Mouse (Mus musculus) kidney, embryonic 15.5 days (tissue): Measurements from ENCODE around the gene Sdf2. TPM values are rescaled to one million over a fixed set of nuclear protein-coding genes. Genes with fewer than 3 reads are reported as not detected.

ENCODE experiments used
- ATAC-seq: fragments of 200-750 bp; cut with Nextera tagmentation; replicated peaks from 2 replicates; pipeline ENCODE4 v1.8.0; 2017; ENCODE audit warnings: moderate TSS enrichment; ENCODE audit not compliant: low FRiP score
- H3K27ac ChIP-seq: fragments of 300-500 bp; sonication (generic); 2 replicates; pipeline ENCODE4 v1.5.1; 2015; ENCODE audit warnings: mild to moderate bottlenecking, inconsistent platforms
- H3K27me3 ChIP-seq: fragments of 300-500 bp; sonication (generic); 2 replicates; pipeline ENCODE4 v1.6.1; 2015; ENCODE audit warnings: inconsistent platforms
- H3K36me3 ChIP-seq: fragments of 300-500 bp; sonication (generic); 2 replicates; pipeline ENCODE4 v1.6.1; 2015; ENCODE audit warnings: inconsistent platforms
- H3K4me1 ChIP-seq: fragments of 300-500 bp; sonication (generic); 2 replicates; pipeline ENCODE4 v1.6.1; 2015; ENCODE audit warnings: inconsistent platforms
- H3K4me2 ChIP-seq: fragments of 300-500 bp; sonication (generic); 2 replicates; pipeline ENCODE4 v1.6.1; 2015; ENCODE audit warnings: moderate library complexity, mild to moderate bottlenecking, inconsistent platforms
- H3K4me3 ChIP-seq: fragments of 300-500 bp; sonication (generic); replicated peaks from 2 replicates; pipeline ENCODE4 v1.5.1; 2015; ENCODE audit warnings: mild to moderate bottlenecking, inconsistent platforms
- H3K9ac ChIP-seq: fragments of 300-500 bp; sonication (generic); 2 replicates; pipeline ENCODE4 v1.6.1; 2015; ENCODE audit warnings: mild to moderate bottlenecking, inconsistent platforms
- H3K9me3 ChIP-seq: fragments of 300-500 bp; sonication (generic); replicated peaks from 2 replicates; pipeline ENCODE4 v1.6.1; 2016; ENCODE audit warnings: inconsistent platforms
- WGBS: fragments of 180-500 bp; shearing (Covaris S2); methylation state at CpG from one replicate; pipeline ENCODE4 v1.1.7; 2015; ENCODE audit warnings: mixed read lengths; 5-methylcytosine and 5-hydroxymethylcytosine counted together
- polyA plus RNA-seq: library from polyadenylated mRNA; unstranded; fragments of >200 nt; fragmentation: Nextera tagmentation; extraction: Ambion mirVana; gene quantifications from 2 replicates; pipeline ENCODE4 v1.2.1, GENCODE M21; 2015

Sdf2 gene
- polyA plus RNA-seq, 1 experiment from 2014 or later = 78.6 TPM

GRCm38 (mm10) chr11:78231518-78231917 lies 14.0 kb upstream of the Sdf2 start:
- Histone ChIP-seq H3K27me3 (no peaks in the 10 kb centered on the region), H3K4me3 (no peak overlapping the region), H3K36me3 (peaks cover 93% of the 10 kb centered on the region), H3K9me3 (no peaks in the 10 kb centered on the region), H3K9ac (no peak overlapping the region), H3K27ac (no peak overlapping the region), H3K4me1 (no peaks in the 10 kb centered on the region), H3K4me2 (no peak overlapping the region)
- no peak for ATAC-seq
- 92% methylated on average over 6 of the region's 6 CpGs for WGBS

DNA sequence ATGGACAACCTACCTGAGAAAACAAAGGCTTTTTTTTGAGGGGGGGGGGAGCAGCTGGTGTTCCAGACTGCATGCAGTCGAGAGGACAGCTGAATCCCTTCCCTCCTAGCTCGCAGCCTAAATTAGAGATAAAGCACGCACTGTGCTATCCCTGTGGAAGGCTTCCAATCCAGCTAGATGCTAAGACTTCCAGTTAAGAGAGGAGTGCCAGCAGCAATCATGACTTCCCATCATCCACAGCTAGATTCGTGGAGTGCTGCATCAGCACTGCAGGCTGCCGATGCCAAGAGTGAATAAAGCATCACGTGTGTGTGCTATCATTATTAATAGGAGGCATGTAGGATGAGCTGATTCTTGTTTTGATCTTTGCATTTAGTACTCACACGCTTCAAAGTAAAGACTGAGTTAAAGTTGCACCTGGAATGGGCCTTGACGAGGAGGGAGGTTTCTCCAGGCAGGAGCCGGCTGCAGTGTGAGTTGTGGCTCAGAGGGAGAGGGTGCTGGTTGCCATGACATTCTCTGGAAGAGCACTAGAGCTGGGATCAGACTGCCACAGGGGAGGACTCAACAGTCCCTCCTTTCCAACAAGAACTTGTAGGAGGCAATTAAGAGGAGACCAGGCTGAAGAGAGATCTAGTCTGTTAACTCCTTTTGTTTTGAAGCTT lies 5.2 kb upstream of the Sdf2 start:
- WGBS = 87% methylated on average over 9 of the region's 9 CpGs
- H3K27me3 ChIP-seq = no peaks in the 10 kb centered on the region
- peaks cover 16% of the 10 kb centered on the region for H3K4me1 ChIP-seq
- no peak overlapping the region for H3K4me3 ChIP-seq
- ATAC-seq = no peak
- no peak overlapping the region for H3K9ac ChIP-seq
- no peaks in the 10 kb centered on the region for H3K9me3 ChIP-seq
- H3K36me3 ChIP-seq = peaks cover 48% of the 10 kb centered on the region
- no peak overlapping the region for H3K4me2 ChIP-seq
- no peak overlapping the region for H3K27ac ChIP-seq

GRCm38 (mm10) chr11:78245261-78245626 lies 302 bp upstream of the Sdf2 start:
- Histone ChIP-seq H3K4me2 (peak overlapping the region; percentile 77), H3K4me3 (peak overlapping the region; percentile 97), H3K9ac (peak overlapping the region; percentile 90), H3K27ac (peak overlapping the region; percentile 96), H3K9me3 (no peaks in the 10 kb centered on the region), H3K4me1 (peaks cover 37% of the 10 kb centered on the region), H3K27me3 (no peaks in the 10 kb centered on the region), H3K36me3 (peaks cover 17% of the 10 kb centered on the region)
- 0% methylated on average over 19 of the region's 19 CpGs for WGBS
- no peak for ATAC-seq

- WGBS = 22% methylated on average over 7 of the region's 7 CpGs
- no peaks in the 10 kb centered on the region for H3K9me3 ChIP-seq
- H3K36me3 ChIP-seq = peaks cover 21% of the 10 kb centered on the region
- peak overlapping the region; percentile 96 for H3K27ac ChIP-seq
- H3K4me1 ChIP-seq = peaks cover 37% of the 10 kb centered on the region
- H3K27me3 ChIP-seq = no peaks in the 10 kb centered on the region
- peak overlapping the region; percentile 77 for H3K4me2 ChIP-seq
- no peak for ATAC-seq
- peak overlapping the region; percentile 97 for H3K4me3 ChIP-seq
- H3K9ac ChIP-seq = peak overlapping the region; percentile 90; the same call in 1 of the 2 replicates
Observed at GRCm38 (mm10) chr11:78246318-78247011, 919 bp downstream of the Sdf2 start.

DNA sequence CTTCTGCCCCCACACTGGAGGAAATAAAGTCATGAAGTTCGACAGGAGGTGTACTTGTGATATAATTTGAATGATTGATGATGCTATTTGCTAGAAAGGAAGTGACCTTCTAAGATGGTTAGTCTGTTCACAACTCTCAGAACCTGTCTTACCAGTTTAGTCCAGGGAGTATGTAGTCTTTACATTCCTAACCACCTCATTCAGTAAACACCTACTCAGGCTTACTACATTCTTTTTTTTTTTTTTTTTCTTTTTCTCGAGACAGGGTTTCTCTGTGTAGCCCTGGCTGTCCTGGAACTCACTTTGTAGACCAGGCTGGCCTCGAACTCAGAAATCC lies 1.4 kb downstream of the Sdf2 start:
- H3K4me1 ChIP-seq = peaks cover 37% of the 10 kb centered on the region
- H3K36me3 ChIP-seq = peaks cover 23% of the 10 kb centered on the region
- no peaks in the 10 kb centered on the region for H3K27me3 ChIP-seq
- 0 out of 2 replicates have a peak overlapping the region, but pooled peaks have one; percentile 21 for H3K9ac ChIP-seq
- peak overlapping the region; percentile 77 for H3K4me2 ChIP-seq
- peak overlapping the region; percentile 39; the same call in 1 of the 2 replicates for H3K27ac ChIP-seq
- no peaks in the 10 kb centered on the region for H3K9me3 ChIP-seq
- WGBS = 44% methylated on average over 3 of the region's 3 CpGs
- H3K4me3 ChIP-seq = peak overlapping the region; percentile 97
- ATAC-seq = no peak

- Histone ChIP-seq H3K4me3 (no peak overlapping the region), H3K4me2 (peak overlapping the region; percentile 77; the same call in 1 of the 2 replicates), H3K36me3 (peaks cover 28% of the 10 kb centered on the region), H3K27me3 (no peaks in the 10 kb centered on the region), H3K9me3 (no peaks in the 10 kb centered on the region), H3K4me1 (peaks cover 37% of the 10 kb centered on the region), H3K9ac (no peak overlapping the region), H3K27ac (no peak overlapping the region)
- no peak for ATAC-seq
- 65% methylated on average over 4 of the region's 4 CpGs for WGBS
Observed at GRCm38 (mm10) chr11:78247727-78248140, 2.2 kb downstream of the Sdf2 start.

DNA sequence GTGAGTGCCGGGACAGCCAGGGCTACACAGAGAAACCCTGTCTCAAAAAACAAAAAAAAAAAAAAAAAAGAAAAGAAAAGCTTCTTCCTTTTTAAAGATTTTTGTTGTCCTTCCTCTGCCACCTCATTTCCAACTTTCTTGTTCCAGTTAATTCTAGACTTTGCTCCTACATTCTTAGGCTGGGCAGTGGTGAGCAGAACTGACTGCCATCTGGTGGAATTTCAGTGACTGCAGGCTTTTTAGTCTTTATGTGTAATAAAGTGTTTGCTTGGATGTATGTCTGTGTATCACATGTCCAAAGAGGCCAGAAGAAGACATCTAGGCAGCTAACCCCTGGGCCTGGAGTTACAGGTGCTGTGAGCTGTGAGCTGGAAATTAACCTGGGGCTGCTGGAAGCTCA lies 11.1 kb downstream of the Sdf2 start:
- no peaks in the 10 kb centered on the region for H3K9me3 ChIP-seq
- WGBS = 95% methylated on average over 1 of the region's 1 CpGs
- no peaks in the 10 kb centered on the region for H3K4me1 ChIP-seq
- no peak overlapping the region for H3K4me2 ChIP-seq
- H3K36me3 ChIP-seq = peaks cover 40% of the 10 kb centered on the region
- ATAC-seq = no peak
- H3K4me3 ChIP-seq = no peak overlapping the region
- no peak overlapping the region for H3K27ac ChIP-seq
- peaks cover 10% of the 10 kb centered on the region; the same call in 1 of the 2 replicates for H3K27me3 ChIP-seq
- no peak overlapping the region for H3K9ac ChIP-seq

- Histone ChIP-seq H3K27me3 (peaks cover 10% of the 10 kb centered on the region; the same call in 1 of the 2 replicates), H3K4me3 (peak overlapping the region; percentile 87), H3K36me3 (peaks cover 33% of the 10 kb centered on the region), H3K4me2 (peak overlapping the region; percentile 80), H3K4me1 (peaks cover 15% of the 10 kb centered on the region), H3K9ac (peak overlapping the region; percentile 14; the same call in 1 of the 2 replicates), H3K27ac (no peak overlapping the region), H3K9me3 (no peaks in the 10 kb centered on the region)
- 97% methylated on average over 2 of the region's 2 CpGs for WGBS
- ATAC-seq = no peak
Observed at GRCm38 (mm10) chr11:78260489-78261258, 15.1 kb downstream of the Sdf2 start.

- Histone ChIP-seq H3K36me3 (peaks cover 35% of the 10 kb centered on the region), H3K4me2 (peak within 1 kb of the TSS; percentile 80), H3K4me3 (peak within 1 kb of the TSS; percentile 87), H3K27me3 (peaks cover 10% of the 10 kb centered on the region; the same call in 1 of the 2 replicates), H3K9me3 (no peaks in the 10 kb centered on the region), H3K27ac (peak within 1 kb of the TSS; percentile 92), H3K4me1 (peaks cover 15% of the 10 kb centered on the region), H3K9ac (peak within 1 kb of the TSS; percentile 77)
- under 1% methylated on average over 113 of the region's 115 CpGs for WGBS
- ATAC-seq = peak; percentile 97
Observed at GRCm38 (mm10) chr11:78261380-78262352, 16.1 kb downstream of the Sdf2 start, which contains the start of gene 2610507B11Rik. Gene 2610507B11Rik, plus strand, starts transcription at chr11:78261752.

GRCm38 (mm10) chr11:78262550-78262949 lies 17.0 kb downstream of the Sdf2 start:
- no peaks in the 10 kb centered on the region for H3K9me3 ChIP-seq
- H3K4me1 ChIP-seq = peaks cover 15% of the 10 kb centered on the region
- H3K4me2 ChIP-seq = peak overlapping the region; percentile 80
- peak overlapping the region; percentile 77 for H3K9ac ChIP-seq
- H3K27ac ChIP-seq = peak overlapping the region; percentile 92
- ATAC-seq = no peak
- peak overlapping the region; percentile 87 for H3K4me3 ChIP-seq
- 2% methylated on average over 8 of the region's 8 CpGs for WGBS
- peaks cover 10% of the 10 kb centered on the region; the same call in 1 of the 2 replicates for H3K27me3 ChIP-seq
- H3K36me3 ChIP-seq = peaks cover 44% of the 10 kb centered on the region

- Histone ChIP-seq H3K36me3 (peaks cover 72% of the 10 kb centered on the region), H3K9me3 (no peaks in the 10 kb centered on the region), H3K4me1 (peaks cover 15% of the 10 kb centered on the region), H3K27ac (no peak overlapping the region), H3K4me3 (no peak overlapping the region), H3K4me2 (no peak overlapping the region), H3K27me3 (0 out of 2 replicates have a peak, but pooled peaks cover 2% of the 10 kb centered on the region), H3K9ac (no peak overlapping the region)
- WGBS = 94% methylated on average over 6 of the region's 6 CpGs
- ATAC-seq = no peak
Observed at GRCm38 (mm10) chr11:78265571-78265970, 20.0 kb downstream of the Sdf2 start.
